Mouse (Mus musculus) cerebellum, adult 2 months (tissue): Measurements from ENCODE around the gene Gprc5c. TPM values are rescaled to one million over a fixed set of nuclear protein-coding genes. Genes with fewer than 3 reads are reported as not detected.

Experiments used
- DNase-seq, 2 experiments: peaks; one replicate each; pipeline ENCODE4 v3.0.0; 2021
- H3K27ac ChIP-seq: fragments of 200-500 bp; 2 replicates; pipeline ENCODE4 v1.5.1; 2012; ENCODE audit warnings: low read length, control low read depth, inconsistent platforms; ENCODE audit not compliant: insufficient read depth
- H3K27me3 ChIP-seq: fragments of 200-500 bp; 2 replicates; pipeline ENCODE4 v1.6.1; 2012; ENCODE audit warnings: inconsistent platforms, mild to moderate bottlenecking, low read length, moderate library complexity; ENCODE audit not compliant: control insufficient read depth, insufficient read depth
- H3K4me1 ChIP-seq: fragments of 200-500 bp; 2 replicates; pipeline ENCODE4 v1.6.1; 2011; ENCODE audit warnings: low read length; ENCODE audit not compliant: control insufficient read depth, insufficient read depth
- H3K4me3 ChIP-seq: fragments of 200-500 bp; replicated peaks from 2 replicates; pipeline ENCODE3; 2011; ENCODE audit warnings: mild to moderate bottlenecking, low read depth, low read length, control low read depth; ENCODE audit not compliant: insufficient read depth
- CTCF ChIP-seq: fragments of 200-500 bp; IDR thresholded peaks from 2 replicates; pipeline ENCODE4 v1.5.1; 2011; ENCODE audit warnings: low read depth, mild to moderate bottlenecking, control low read depth, low read length, moderate library complexity, borderline replicate concordance; ENCODE audit not compliant: insufficient read depth
- POLR2A ChIP-seq: fragments of 200-500 bp; IDR thresholded peaks from 2 replicates; pipeline ENCODE4 v1.6.1; 2011; ENCODE audit warnings: low read length, control low read depth, borderline replicate concordance; ENCODE audit not compliant: insufficient read depth
- WGBS: fragments of 180-500 bp; shearing (Covaris S2); methylation state at CpG from one replicate; pipeline ENCODE4 v1.1.7; 2018; 5-methylcytosine and 5-hydroxymethylcytosine counted together
- polyA plus RNA-seq: library from polyadenylated mRNA; depleted of rRNA; stranded (reverse); fragments of >200 nt; gene quantifications from 2 replicates; pipeline ENCODE4 v1.2.3, GENCODE M21; 2012

The Gprc5c gene
- polyA plus RNA-seq, 1 experiment = 62.9 TPM

DNA sequence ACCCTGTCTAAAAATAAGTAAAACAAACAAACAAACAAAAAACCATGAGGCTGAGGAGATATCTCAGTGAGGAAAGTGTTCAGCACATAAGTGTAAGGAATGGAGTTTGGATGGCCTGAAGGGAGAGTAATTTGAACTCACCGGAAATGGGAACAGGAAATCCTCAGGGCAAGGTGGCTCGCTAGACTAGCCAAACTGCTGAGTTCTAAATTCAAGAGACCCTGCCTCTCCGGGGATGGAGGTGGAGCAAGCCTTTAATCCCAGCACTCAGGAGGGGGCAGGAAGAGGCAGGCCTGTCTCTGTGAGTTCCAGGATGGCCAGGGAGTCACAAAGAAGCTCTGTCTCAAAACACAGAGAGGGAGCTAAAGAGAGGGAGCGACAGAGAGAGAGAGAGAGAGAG is 40.6 kb upstream of the Gprc5c start:
- DNase-seq = no peak
- Histone ChIP-seq H3K27ac (no peak overlapping the region), H3K4me3 (no peak overlapping the region), H3K4me1 (peaks cover 38% of the 10 kb centered on the region), H3K27me3 (no peaks in the 10 kb centered on the region)
- 56% methylated on average over 4 of the region's 4 CpGs for WGBS
- TF ChIP-seq POLR2A = no peak
- TF ChIP-seq CTCF = no peak

- peaks cover 27% of the 10 kb centered on the region for H3K4me1 ChIP-seq
- WGBS = 8% methylated on average over 6 of the region's 6 CpGs
- H3K27ac ChIP-seq = no peak overlapping the region
- H3K4me3 ChIP-seq = no peak overlapping the region
- DNase-seq = peak; percentile 89 to 97
- peak; percentile 91 for TF ChIP-seq CTCF
- no peak for TF ChIP-seq POLR2A
- H3K27me3 ChIP-seq = no peaks in the 10 kb centered on the region
Measured at GRCm38 (mm10) chr11:114812731-114813240, 38.2 kb upstream of the Gprc5c start.

GRCm38 (mm10) chr11:114814873-114815592 is 35.9 kb upstream of the Gprc5c start:
- 72% methylated on average over 11 of the region's 11 CpGs for WGBS

GRCm38 (mm10) chr11:114816934-114817333 is 34.0 kb upstream of the Gprc5c start:
- Histone ChIP-seq H3K27me3 (no peaks in the 10 kb centered on the region), H3K4me1 (peaks cover 33% of the 10 kb centered on the region), H3K27ac (no peak overlapping the region), H3K4me3 (no peak overlapping the region)
- WGBS = 91% methylated on average over 4 of the region's 4 CpGs
- no peak for DNase-seq
- TF ChIP-seq CTCF = no peak
- TF ChIP-seq POLR2A = no peak

More at GRCm38 (mm10) chr11:114814873-114815592, 35.9 kb upstream of the Gprc5c start:
- Histone ChIP-seq H3K27me3 (no peaks in the 10 kb centered on the region), H3K4me3 (no peak overlapping the region), H3K27ac (no peak overlapping the region), H3K4me1 (peaks cover 28% of the 10 kb centered on the region)
- DNase-seq = no peak
- TF ChIP-seq CTCF = no peak
- TF ChIP-seq POLR2A = no peak

- Histone ChIP-seq H3K27ac (no peak overlapping the region), H3K4me3 (no peak overlapping the region), H3K4me1 (peaks cover 33% of the 10 kb centered on the region), H3K27me3 (no peaks in the 10 kb centered on the region)
- no peak for DNase-seq
- 95% methylated on average over 7 of the region's 7 CpGs for WGBS
- TF ChIP-seq CTCF (no peak), POLR2A (no peak)
Measured at GRCm38 (mm10) chr11:114818185-114818584, 32.8 kb upstream of the Gprc5c start.

GRCm38 (mm10) chr11:114819110-114819509 is 31.8 kb upstream of the Gprc5c start:
- TF ChIP-seq POLR2A = no peak
- no peak for TF ChIP-seq CTCF
- no peak overlapping the region for H3K27ac ChIP-seq
- H3K27me3 ChIP-seq = no peaks in the 10 kb centered on the region
- WGBS = 75% methylated on average over 2 of the region's 2 CpGs
- H3K4me3 ChIP-seq = no peak overlapping the region
- DNase-seq = no peak
- H3K4me1 ChIP-seq = peaks cover 39% of the 10 kb centered on the region

GRCm38 (mm10) chr11:114820444-114820843 is 30.5 kb upstream of the Gprc5c start:
- Histone ChIP-seq H3K4me3 (no peak overlapping the region), H3K27me3 (no peaks in the 10 kb centered on the region), H3K27ac (no peak overlapping the region), H3K4me1 (peaks cover 34% of the 10 kb centered on the region)
- no peak for DNase-seq
- TF ChIP-seq POLR2A (no peak), CTCF (no peak)
- 77% methylated on average over 3 of the region's 3 CpGs for WGBS

GRCm38 (mm10) chr11:114821325-114821724 is 29.6 kb upstream of the Gprc5c start:
- Histone ChIP-seq H3K4me3 (no peak overlapping the region), H3K4me1 (peaks cover 34% of the 10 kb centered on the region), H3K27me3 (no peaks in the 10 kb centered on the region), H3K27ac (no peak overlapping the region)
- no peak for TF ChIP-seq POLR2A
- TF ChIP-seq CTCF = no peak
- no peak for DNase-seq
- 33% methylated on average over 1 of the region's 1 CpGs for whole genome bisulfite sequencing
